Mouse (Mus musculus) natural killer cell, adult 2 months (primary cell): Measurements from ENCODE around the gene Id2.

ENCODE experiments used
- DNase-seq, 2 experiments: peaks; one replicate each; pipeline ENCODE4 v3.0.0; 2022; ENCODE audit warnings: low spot score in 2 of 2

The Id2 gene

GRCm38 (mm10) chr12:25083260-25084178 lies 13.4 kb downstream of the Id2 start:
- no peak for DNase-seq

GRCm38 (mm10) chr12:25074344-25074743 lies 22.6 kb downstream of the Id2 start:
- no peak for DNase-seq

- no peak for DNase-seq
Observed at GRCm38 (mm10) chr12:25073374-25073773, 23.6 kb downstream of the Id2 start.

GRCm38 (mm10) chr12:25062264-25062663 lies 34.7 kb downstream of the Id2 start:
- DNase-seq: no peak

DNA sequence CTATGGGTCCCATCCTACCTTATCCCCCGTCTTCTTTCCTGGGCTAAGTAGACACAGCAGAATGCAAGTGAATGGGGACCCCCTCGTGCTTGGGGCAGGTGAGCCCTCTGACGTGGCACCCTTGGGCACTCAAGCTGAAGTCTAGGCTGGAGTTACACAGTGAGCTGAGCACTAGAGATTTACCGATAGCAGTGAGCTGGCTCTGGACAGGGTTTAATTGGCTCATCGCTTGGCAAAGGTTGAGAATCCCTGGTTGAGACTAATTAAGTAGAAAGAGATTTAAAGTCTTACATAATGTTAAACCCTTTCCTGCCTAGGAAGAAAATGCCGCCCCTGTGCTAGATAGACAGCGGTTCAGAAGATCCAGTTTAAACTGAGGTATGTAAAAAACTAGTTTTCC lies 36.0 kb downstream of the Id2 start:
- no peak for DNase-seq

- no peak for DNase-seq
Observed at GRCm38 (mm10) chr12:25059487-25060200, 37.3 kb downstream of the Id2 start.

DNA sequence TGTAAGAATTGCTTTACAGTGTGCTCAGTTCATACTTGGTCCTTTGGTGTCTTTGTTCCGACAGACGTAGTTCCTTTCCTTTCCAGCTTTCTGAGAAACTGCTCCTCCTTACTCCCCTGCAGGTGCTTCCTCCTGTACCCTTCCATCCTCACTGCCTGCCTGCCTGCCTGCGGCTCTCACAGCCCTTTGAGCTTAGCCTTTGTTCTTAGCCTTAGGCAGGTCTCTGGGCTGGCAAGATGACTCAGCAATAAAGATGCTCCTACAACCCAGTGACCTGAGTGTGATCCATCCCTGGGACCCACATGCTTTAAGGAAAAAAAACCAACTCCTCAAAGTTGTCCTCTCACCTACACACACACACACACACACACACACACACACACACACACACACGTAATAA lies 42.0 kb downstream of the Id2 start:
- no peak for DNase-seq

GRCm38 (mm10) chr12:25054511-25054910 lies 42.4 kb downstream of the Id2 start:
- DNase-seq: no peak

- no peak for DNase-seq
Observed at GRCm38 (mm10) chr12:25049253-25049652, 47.7 kb downstream of the Id2 start.

DNA sequence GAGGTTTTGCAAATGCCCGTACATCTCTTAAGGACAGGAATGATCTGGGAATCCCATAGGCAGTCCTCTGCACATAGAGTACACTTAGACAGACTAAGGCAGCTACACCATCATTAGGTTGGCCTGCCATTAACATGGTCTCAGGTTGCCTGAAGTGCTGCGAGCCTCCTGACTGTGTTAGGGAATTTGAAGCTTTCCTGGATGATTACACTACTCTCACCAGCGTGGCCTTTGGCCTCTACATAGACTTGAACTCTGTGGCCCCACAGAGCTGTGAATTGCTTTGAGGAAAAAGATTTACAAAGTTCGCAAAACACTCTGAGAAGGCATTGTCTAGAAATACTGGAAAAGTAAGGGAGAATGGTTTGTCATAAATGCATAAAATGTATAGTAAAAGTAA lies 52.4 kb downstream of the Id2 start:
- DNase-seq: no peak

DNA sequence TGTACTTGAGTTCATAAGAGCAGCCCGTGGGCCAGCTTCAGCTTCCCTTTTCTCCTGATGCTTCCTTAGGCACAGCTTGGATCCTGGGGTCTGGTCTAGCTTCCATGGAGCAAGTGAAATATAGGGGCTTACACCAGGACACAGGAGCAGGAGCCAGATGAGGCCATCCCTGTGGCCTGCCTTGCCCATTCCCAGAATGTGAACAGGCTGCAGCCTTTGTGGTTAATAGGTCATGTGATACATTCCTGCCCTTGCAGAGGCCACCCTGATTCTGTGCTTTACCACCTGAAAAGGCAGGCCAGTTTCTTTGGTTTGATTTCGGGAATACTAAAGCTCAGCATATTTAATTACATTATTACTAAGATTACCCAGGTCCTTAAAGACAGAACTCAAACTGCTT lies 52.9 kb downstream of the Id2 start:
- no peak for DNase-seq
